Mouse (Mus musculus) liver, embryonic 14.5 days (tissue): ENCODE data around the gene Ogfod2. TPM values are rescaled to one million over a fixed set of nuclear protein-coding genes. Genes with fewer than 3 reads are reported as not detected.

ENCODE experiments used
- ATAC-seq: fragments of 200-750 bp; cut with Nextera tagmentation; 2 replicates; pipeline ENCODE4 v1.8.0; 2017; ENCODE audit warnings: moderate number of reproducible peaks, mild to moderate bottlenecking, moderate library complexity; ENCODE audit not compliant: insufficient read depth
- DNase-seq, 3 experiments: peaks; one replicate each; pipeline ENCODE4 v3.0.0-alpha.2; 2012 to 2013; ENCODE audit warnings: low read depth in 3 of 3, low spot score in 3 of 3
- H3K27ac ChIP-seq: fragments of 300-500 bp; sonication (generic); 2 replicates; pipeline ENCODE4 v1.5.1; 2014; ENCODE audit warnings: moderate library complexity, mild to moderate bottlenecking, control low read depth, inconsistent platforms
- H3K27me3 ChIP-seq: fragments of 300-500 bp; sonication (generic); 2 replicates; pipeline ENCODE4 v1.6.1; 2014; ENCODE audit warnings: mild to moderate bottlenecking, low read length, moderate library complexity; ENCODE audit not compliant: control insufficient read depth, insufficient read depth
- H3K36me3 ChIP-seq: fragments of 300-500 bp; sonication (generic); replicated peaks from 2 replicates; pipeline ENCODE4 v1.6.1; 2014; ENCODE audit warnings: low read depth; ENCODE audit not compliant: control insufficient read depth, insufficient read depth
- H3K4me1 ChIP-seq, 2 experiments: fragments of 200-500 bp in 1 of 2; fragments of 300-500 bp in 1 of 2; sonication (generic) in 1 of 2; replicated peaks; 2 replicates each; pipeline ENCODE4 v1.6.1; 2012 to 2014; ENCODE audit warnings: antibody characterized with exemption in 1 of 2, inconsistent platforms in 1 of 2, low read length in 1 of 2; ENCODE audit not compliant: control insufficient read depth in 2 of 2, insufficient read depth in 2 of 2
- H3K4me2 ChIP-seq: fragments of 300-500 bp; sonication (generic); 2 replicates; pipeline ENCODE4 v1.6.1; 2014; ENCODE audit warnings: low read depth, mild to moderate bottlenecking, control low read depth, moderate library complexity
- H3K4me3 ChIP-seq, 2 experiments: fragments of 200-500 bp in 1 of 2; fragments of 300-500 bp in 1 of 2; sonication (generic) in 1 of 2; 2 replicates each; pipeline ENCODE4 v1.5.1; 2012 to 2014; ENCODE audit warnings: low read depth in 2 of 2, low read length in 2 of 2, mild to moderate bottlenecking in 2 of 2, control low read depth in 1 of 2, inconsistent platforms in 1 of 2, moderate library complexity in 1 of 2; ENCODE audit not compliant: insufficient read depth in 1 of 2
- H3K9ac ChIP-seq: fragments of 300-500 bp; sonication (generic); replicated peaks from 2 replicates; pipeline ENCODE4 v1.6.1; 2014; ENCODE audit warnings: mild to moderate bottlenecking, control low read depth, moderate library complexity
- H3K9me3 ChIP-seq: fragments of 300-500 bp; sonication (generic); 2 replicates; pipeline ENCODE4 v1.6.1; 2016; ENCODE audit warnings: low read length, mixed read lengths; ENCODE audit not compliant: control insufficient read depth
- CTCF ChIP-seq: IDR thresholded peaks from 2 replicates; pipeline ENCODE4 v1.5.1; 2016; ENCODE audit warnings: antibody characterized with exemption, low read depth, control low read depth
- EP300 ChIP-seq: IDR thresholded peaks from 2 replicates; pipeline ENCODE4 v1.6.1; 2016; ENCODE audit warnings: antibody characterized with exemption, low read depth
- WGBS: fragments of 180-500 bp; shearing (Covaris S2); extraction: QIAGEN DNeasy Blood & Tissue Kit; methylation state at CpG from one replicate; pipeline ENCODE4 v1.1.7; 2014; ENCODE audit not compliant: insufficient replicate concordance; 5-methylcytosine and 5-hydroxymethylcytosine counted together
- polyA plus RNA-seq, 2 experiments: library from polyadenylated mRNA; depleted of rRNA in 1 of 2; stranded (reverse) in 1 of 2; unstranded in 1 of 2; fragments of >200 nt; fragmentation: Nextera tagmentation in 1 of 2; extraction: Ambion mirVana in 1 of 2; gene quantifications; 2 replicates each; pipeline versions ENCODE4 v1.2.1 to v1.2.3; 2012 to 2014

Gene Ogfod2
- polyA plus RNA-seq, 2 experiments: 10.0 to 10.1 TPM

GRCm38 (mm10) chr5:124119204-124119603, 7.1 kb downstream of the Ogfod2 start:
- H3K4me1 ChIP-seq: peaks cover 4 to 14% of the 10 kb centered on the region in 2 experiments
- no peak overlapping the region for H3K27ac ChIP-seq
- H3K4me3 ChIP-seq: no peak overlapping the region
- no peaks in the 10 kb centered on the region for H3K9me3 ChIP-seq
- no peak overlapping the region for H3K4me2 ChIP-seq
- no peaks in the 10 kb centered on the region for H3K27me3 ChIP-seq
- DNase-seq (no peak), ATAC-seq (no peak)
- WGBS: 52% methylated on average over 5 of the region's 5 CpGs
- H3K9ac ChIP-seq: no peak overlapping the region
- H3K36me3 ChIP-seq: peaks cover 4% of the 10 kb centered on the region
- TF ChIP-seq CTCF (no peak), EP300 (no peak)

DNA sequence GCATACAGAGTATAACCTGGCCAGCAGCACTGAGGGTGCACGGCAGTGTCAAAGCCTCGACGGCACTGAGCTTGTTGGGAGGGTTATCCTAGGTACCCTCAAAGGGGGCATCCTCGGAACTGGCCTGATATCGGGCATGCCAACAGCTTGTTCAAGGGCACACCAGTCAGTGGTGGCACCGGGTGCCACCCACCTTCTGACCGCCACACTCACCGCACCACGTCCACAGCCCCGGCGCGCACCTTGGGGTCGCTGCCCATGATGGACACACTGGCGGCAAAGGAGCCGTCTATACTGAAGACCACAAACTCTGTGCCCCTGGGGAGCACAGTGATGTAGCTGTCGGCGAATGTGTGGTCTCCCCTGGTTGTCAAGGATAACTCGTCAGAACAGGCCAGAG, 10.3 kb downstream of the Ogfod2 start:
- H3K4me1 ChIP-seq: no peaks in the 10 kb centered on the region

GRCm38 (mm10) chr5:124125093-124125492, 13.0 kb downstream of the Ogfod2 start:
- H3K9ac ChIP-seq: no peak overlapping the region
- H3K27ac ChIP-seq: no peak overlapping the region
- H3K4me1 ChIP-seq: no peaks in the 10 kb centered on the region
- H3K4me2 ChIP-seq: no peak overlapping the region
- no peaks in the 10 kb centered on the region for H3K27me3 ChIP-seq
- H3K4me3 ChIP-seq: no peak overlapping the region
- DNase-seq: no peak
- H3K9me3 ChIP-seq: no peaks in the 10 kb centered on the region
- ATAC-seq: no peak
- H3K36me3 ChIP-seq: no peaks in the 10 kb centered on the region; the same call in 1 of the 2 replicates
- TF ChIP-seq EP300 (no peak), CTCF (no peak)
- 77% methylated on average over 11 of the region's 11 CpGs for WGBS

More for the DNA sequence above, 10.3 kb downstream of the Ogfod2 start:
- Histone ChIP-seq H3K4me2 (no peak overlapping the region), H3K9me3 (no peaks in the 10 kb centered on the region), H3K9ac (no peak overlapping the region), H3K27ac (no peak overlapping the region), H3K36me3 (peaks cover 4% of the 10 kb centered on the region), H3K4me3 (no peak overlapping the region), H3K27me3 (no peaks in the 10 kb centered on the region)
- 80% methylated on average over 18 of the region's 18 CpGs for WGBS
- TF ChIP-seq EP300 (no peak), CTCF (no peak)
- ATAC-seq: no peak
- no peak for DNase-seq

DNA sequence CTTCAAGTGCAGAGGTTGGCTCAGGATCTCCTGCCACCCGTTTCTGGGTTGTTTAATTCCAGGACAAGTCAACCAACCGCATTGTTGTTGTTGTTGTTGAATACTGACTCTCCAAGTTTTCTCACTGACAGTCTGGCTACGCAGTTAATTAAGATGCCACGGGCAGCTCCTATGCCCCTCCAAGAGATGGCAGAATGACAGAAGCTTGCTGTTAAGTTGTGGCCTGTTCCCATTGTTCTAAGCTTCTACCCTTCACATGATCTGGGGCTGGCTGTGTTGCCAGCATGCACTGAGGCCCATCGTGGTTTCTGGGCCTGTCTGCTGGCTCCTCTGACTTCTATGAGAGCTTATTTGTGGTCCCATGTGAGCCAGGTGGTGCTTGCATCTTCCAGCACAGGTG, 22.2 kb downstream of the Ogfod2 start:
- TF ChIP-seq CTCF (no peak), EP300 (no peak)
- Histone ChIP-seq H3K27ac (no peak overlapping the region), H3K36me3 (no peaks in the 10 kb centered on the region; the same call in 1 of the 2 replicates), H3K4me2 (no peak overlapping the region), H3K9me3 (no peaks in the 10 kb centered on the region), H3K9ac (no peak overlapping the region), H3K4me3 (no peak overlapping the region), H3K27me3 (no peaks in the 10 kb centered on the region), H3K4me1 (no peaks in the 10 kb centered on the region)
- no peak for DNase-seq
- WGBS: 73% methylated on average over 5 of the region's 5 CpGs
- no peak for ATAC-seq

GRCm38 (mm10) chr5:124138066-124138465, 26.0 kb downstream of the Ogfod2 start:
- no peaks in the 10 kb centered on the region for H3K4me1 ChIP-seq
- DNase-seq (no peak), ATAC-seq (no peak)
- H3K27ac ChIP-seq: no peak overlapping the region
- no peak for TF ChIP-seq CTCF
- no peak for TF ChIP-seq EP300
- no peaks in the 10 kb centered on the region for H3K9me3 ChIP-seq
- no peak overlapping the region for H3K9ac ChIP-seq
- H3K4me2 ChIP-seq: no peak overlapping the region
- peaks cover 2% of the 10 kb centered on the region for H3K36me3 ChIP-seq
- no peaks in the 10 kb centered on the region for H3K27me3 ChIP-seq
- WGBS: 75% methylated on average over 7 of the region's 7 CpGs
- H3K4me3 ChIP-seq: no peak overlapping the region
